Mouse (Mus musculus): ENCODE results near the gene Usp2.

- TF ChIP-seq CTCF (IDR thresholded peaks at IDR 0.05; ENCODE audit: low read depth, low read length) (no peak), GATA1 (IDR thresholded peaks at IDR 0.05; ENCODE audit: borderline replicate concordance, low read length) (no peak), TAL1 (conservative IDR thresholded peaks at IDR 0.05; ENCODE audit: low read depth, low read length) (no peak), GATA2 (IDR thresholded peaks at IDR 0.05; ENCODE audit: borderline replicate concordance, low read depth, low read length) (no peak), POLR2AphosphoS5 (IDR thresholded peaks at IDR 0.05; ENCODE audit: insufficient replicate concordance, low read depth, low read length) (no peak)
Measured at GRCm38 (mm10) chr9:44045158-44045883, 21.5 kb upstream of the Usp2 start.
